Mouse (Mus musculus) cerebellum, adult 2 months (tissue): ENCODE data around the gene Gm20518. TPM values are rescaled to one million over a fixed set of nuclear protein-coding genes. Genes with fewer than 3 reads are reported as not detected.

ENCODE experiments used
- DNase-seq, 2 experiments: peaks; one replicate each; pipeline ENCODE4 v3.0.0; 2021
- H3K27ac ChIP-seq: fragments of 200-500 bp; 2 replicates; pipeline ENCODE4 v1.5.1; 2012; ENCODE audit warnings: low read length, control low read depth, inconsistent platforms; ENCODE audit not compliant: insufficient read depth
- H3K27me3 ChIP-seq: fragments of 200-500 bp; 2 replicates; pipeline ENCODE4 v1.6.1; 2012; ENCODE audit warnings: inconsistent platforms, mild to moderate bottlenecking, low read length, moderate library complexity; ENCODE audit not compliant: control insufficient read depth, insufficient read depth
- H3K4me1 ChIP-seq: fragments of 200-500 bp; 2 replicates; pipeline ENCODE4 v1.6.1; 2011; ENCODE audit warnings: low read length; ENCODE audit not compliant: control insufficient read depth, insufficient read depth
- H3K4me3 ChIP-seq: fragments of 200-500 bp; replicated peaks from 2 replicates; pipeline ENCODE3; 2011; ENCODE audit warnings: mild to moderate bottlenecking, low read depth, low read length, control low read depth; ENCODE audit not compliant: insufficient read depth
- CTCF ChIP-seq: fragments of 200-500 bp; IDR thresholded peaks from 2 replicates; pipeline ENCODE4 v1.5.1; 2011; ENCODE audit warnings: low read depth, mild to moderate bottlenecking, control low read depth, low read length, moderate library complexity, borderline replicate concordance; ENCODE audit not compliant: insufficient read depth
- POLR2A ChIP-seq: fragments of 200-500 bp; IDR thresholded peaks from 2 replicates; pipeline ENCODE4 v1.6.1; 2011; ENCODE audit warnings: low read length, control low read depth, borderline replicate concordance; ENCODE audit not compliant: insufficient read depth
- WGBS: fragments of 180-500 bp; shearing (Covaris S2); methylation state at CpG from one replicate; pipeline ENCODE4 v1.1.7; 2018; 5-methylcytosine and 5-hydroxymethylcytosine counted together
- polyA plus RNA-seq: library from polyadenylated mRNA; depleted of rRNA; stranded (reverse); fragments of >200 nt; gene quantifications from 2 replicates; pipeline ENCODE4 v1.2.3, GENCODE M21; 2012

Gm20518 gene
- polyA plus RNA-seq, 1 experiment, result 9.1 TPM

DNA sequence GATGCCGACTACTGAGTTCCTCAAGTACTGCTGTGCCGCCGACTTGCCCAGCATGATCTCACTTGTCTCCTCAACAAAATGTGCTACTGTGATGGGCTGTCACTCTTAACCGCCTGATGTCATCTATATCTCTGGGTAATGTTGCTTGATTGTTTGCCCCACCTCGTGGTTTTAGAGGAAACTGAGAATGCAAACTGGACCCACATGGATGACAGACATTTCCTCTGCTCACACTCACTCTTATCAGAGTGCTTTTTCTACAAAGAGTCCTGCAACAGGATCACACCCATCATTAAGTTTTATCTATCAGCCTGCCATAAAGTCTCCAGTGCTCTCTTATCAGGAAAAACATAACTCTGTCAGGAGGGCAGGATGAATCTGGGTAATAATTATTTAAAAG lies 20.2 kb downstream of the Gm20518 start:
- peaks cover 25% of the 10 kb centered on the region for H3K4me1 ChIP-seq
- no peak overlapping the region for H3K4me3 ChIP-seq
- WGBS, result 82% methylated on average over 5 of the region's 5 CpGs
- no peak overlapping the region for H3K27ac ChIP-seq
- TF ChIP-seq CTCF (no peak), POLR2A (no peak)
- DNase-seq, result no peak
- no peaks in the 10 kb centered on the region for H3K27me3 ChIP-seq

DNA sequence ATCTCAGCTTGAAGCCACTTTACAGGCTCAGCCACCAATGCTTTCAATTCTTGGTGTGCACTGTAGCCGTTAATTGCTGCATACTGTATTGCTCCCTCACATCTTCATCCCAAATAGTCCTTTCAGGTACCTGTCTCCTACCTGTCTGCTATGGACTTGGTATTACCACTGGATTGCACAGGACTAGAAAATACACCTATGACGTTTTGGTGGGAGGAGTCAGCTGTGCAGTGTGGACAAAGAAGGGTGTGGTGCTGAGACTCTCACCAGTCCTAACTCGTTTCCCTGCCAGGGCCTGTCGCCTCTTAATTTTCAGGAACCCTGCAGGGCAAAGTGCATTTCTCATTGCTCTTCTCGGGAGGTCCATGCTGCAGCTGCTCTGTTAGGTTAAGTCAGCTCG lies 25.7 kb downstream of the Gm20518 start:
- Histone ChIP-seq H3K27ac (no peak overlapping the region), H3K4me3 (no peak overlapping the region), H3K27me3 (no peaks in the 10 kb centered on the region), H3K4me1 (peaks cover 17% of the 10 kb centered on the region)
- TF ChIP-seq POLR2A (no peak), CTCF (no peak)
- 11% methylated on average over 6 of the region's 6 CpGs for WGBS
- peak in 1 of 2 experiments; percentile 44 for DNase-seq

DNA sequence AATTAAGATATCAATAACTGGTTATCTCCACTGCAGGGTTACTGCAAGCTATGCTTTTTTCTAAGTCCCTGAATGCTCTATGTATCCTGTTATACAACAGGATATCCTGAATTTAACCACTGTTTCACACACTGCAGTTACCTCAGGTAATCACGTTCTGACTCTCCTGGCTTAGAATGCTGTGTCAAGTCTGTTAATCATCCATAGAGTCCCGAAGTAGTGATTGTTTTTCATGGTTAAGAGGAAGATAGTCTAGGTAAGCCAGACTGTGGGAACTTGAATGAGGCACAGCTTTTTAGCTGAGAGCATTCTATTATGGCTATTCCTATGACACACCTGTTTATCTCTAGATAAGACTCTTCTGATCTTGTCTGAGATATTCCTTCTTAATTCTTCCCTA lies 26.2 kb downstream of the Gm20518 start:
- TF ChIP-seq CTCF (no peak), POLR2A (no peak)
- 53% methylated on average over 2 of the region's 2 CpGs for WGBS
- no peak for DNase-seq

DNA sequence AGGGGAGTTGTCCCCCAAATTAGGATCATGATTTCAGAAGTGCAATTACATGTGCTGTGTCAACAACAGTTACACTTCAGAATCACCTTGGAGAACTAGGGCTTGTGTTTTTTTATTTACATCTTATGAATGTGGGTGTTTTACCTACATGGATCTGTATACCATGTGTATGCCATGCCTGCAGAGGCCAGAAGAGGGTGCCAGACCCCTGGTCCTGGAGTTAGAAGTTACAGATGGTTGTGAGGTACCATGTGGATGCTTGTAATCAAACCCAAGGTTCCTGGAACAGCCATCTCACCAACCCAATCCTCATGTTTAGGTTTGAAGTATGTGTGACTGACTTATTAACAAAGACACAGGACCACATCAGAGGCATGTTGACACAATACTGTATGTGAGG lies 32.9 kb downstream of the Gm20518 start:
- no peaks in the 10 kb centered on the region for H3K27me3 ChIP-seq
- TF ChIP-seq CTCF (peak; percentile 73), POLR2A (no peak)

More for the DNA sequence above, 26.2 kb downstream of the Gm20518 start:
- Histone ChIP-seq H3K4me3 (no peak overlapping the region), H3K4me1 (peaks cover 17% of the 10 kb centered on the region), H3K27ac (no peak overlapping the region), H3K27me3 (no peaks in the 10 kb centered on the region)

DNA sequence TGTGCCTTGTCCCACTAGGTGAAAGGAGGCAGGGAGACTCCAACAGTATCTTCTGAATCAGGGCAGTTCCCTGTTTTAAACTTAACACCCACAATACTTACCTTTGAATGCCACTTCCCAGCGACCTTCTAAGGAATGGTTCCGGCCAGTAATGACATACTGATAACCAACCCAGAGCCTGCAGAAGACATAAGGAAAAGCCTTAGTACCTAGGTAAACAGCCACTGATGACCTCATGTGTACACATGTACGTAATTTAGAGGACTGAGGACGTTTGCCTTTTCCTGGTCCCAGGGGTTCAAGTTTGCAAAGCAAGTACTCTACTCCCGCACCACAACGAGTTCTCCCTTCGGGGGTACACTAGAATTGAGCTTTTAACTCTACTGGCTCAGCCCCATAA lies 34.3 kb downstream of the Gm20518 start:
- DNase-seq, result no peak
- H3K27ac ChIP-seq, result no peak overlapping the region
- 88% methylated on average over 7 of the region's 7 CpGs for WGBS
- no peak overlapping the region for H3K4me3 ChIP-seq
- H3K4me1 ChIP-seq, result peaks cover 25% of the 10 kb centered on the region
- TF ChIP-seq CTCF, result no peak
- TF ChIP-seq POLR2A, result no peak
- no peaks in the 10 kb centered on the region for H3K27me3 ChIP-seq

More for the DNA sequence above, 32.9 kb downstream of the Gm20518 start:
- Histone ChIP-seq H3K4me3 (no peak overlapping the region), H3K4me1 (peaks cover 14% of the 10 kb centered on the region), H3K27ac (no peak overlapping the region)
- peak in 1 of 2 experiments; percentile 40 for DNase-seq

DNA sequence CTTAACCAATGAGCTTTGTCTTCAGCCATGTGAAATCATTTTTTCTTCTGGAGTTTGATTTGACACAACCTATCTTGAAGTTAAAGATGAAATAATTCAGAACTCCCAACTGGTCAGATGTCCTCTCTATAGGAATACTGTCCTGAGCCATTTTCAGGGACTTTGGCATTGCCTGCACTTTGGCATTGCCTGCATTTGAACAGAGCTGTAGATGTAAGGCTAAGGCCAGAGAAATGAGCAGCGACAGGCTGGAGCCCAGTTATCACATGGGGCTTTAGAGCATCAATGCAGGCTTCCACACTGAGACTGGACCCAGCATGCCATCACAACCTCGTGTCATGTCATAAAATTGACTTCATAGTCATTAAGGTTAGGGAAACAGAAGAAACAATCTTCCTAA lies 38.2 kb downstream of the Gm20518 start:
- Histone ChIP-seq H3K4me3 (no peak overlapping the region), H3K27ac (peak overlapping the region; percentile 75), H3K4me1 (peaks cover 43% of the 10 kb centered on the region), H3K27me3 (no peaks in the 10 kb centered on the region)
- 15% methylated on average over 2 of the region's 2 CpGs for WGBS
- TF ChIP-seq POLR2A, result no peak
- no peak for TF ChIP-seq CTCF
- DNase-seq, result peak in 1 of 2 experiments; percentile 51

DNA sequence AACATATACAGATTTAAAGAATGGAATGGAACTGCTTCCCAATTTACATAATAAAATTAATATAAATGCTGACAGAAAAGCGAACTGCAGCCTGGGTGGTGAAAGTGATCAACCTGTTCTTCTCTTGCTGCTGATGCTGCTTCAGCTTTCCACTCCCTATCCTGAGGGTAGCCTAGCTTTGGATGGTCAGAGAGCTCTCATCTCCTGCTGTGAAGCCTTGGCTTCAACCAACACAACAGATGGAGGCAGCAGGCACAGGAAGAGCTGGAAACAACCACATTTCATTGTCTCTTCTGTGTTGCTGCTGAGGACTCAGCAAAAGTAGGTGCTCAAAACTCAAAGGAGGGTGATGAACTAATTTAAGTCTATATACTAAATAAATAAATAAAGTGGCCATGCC lies 39.6 kb downstream of the Gm20518 start:
- TF ChIP-seq CTCF (no peak), POLR2A (peak; percentile 34; the same call in 1 of the 2 replicates)

DNA sequence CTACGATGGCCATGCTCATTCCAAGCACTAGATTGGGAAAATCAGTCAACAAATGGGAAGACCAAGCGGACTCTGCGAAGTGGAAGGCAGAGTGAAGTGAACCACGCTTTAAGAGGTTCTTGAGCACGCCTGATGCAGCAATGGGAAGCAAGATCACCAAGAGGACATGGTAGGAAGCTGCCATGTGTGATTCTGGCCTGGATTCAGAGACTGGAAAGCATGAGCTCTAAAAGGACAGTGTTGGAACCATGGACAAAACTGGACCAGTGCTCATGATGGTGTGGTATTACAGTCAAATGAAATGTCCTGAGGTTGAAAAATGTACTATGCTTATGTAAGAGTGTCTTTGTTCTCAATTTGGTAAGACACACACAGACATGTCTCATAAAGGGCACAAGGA lies 40.1 kb downstream of the Gm20518 start:
- H3K27ac ChIP-seq, result peak overlapping the region; percentile 91
- 30% methylated on average over 5 of the region's 5 CpGs for WGBS

More for the DNA sequence above, 39.6 kb downstream of the Gm20518 start:
- H3K27me3 ChIP-seq, result no peaks in the 10 kb centered on the region
- H3K4me3 ChIP-seq, result no peak overlapping the region
- WGBS, result 3% methylated on average over 1 of the region's 1 CpGs
- DNase-seq, result peak; percentile 89 to 97
- peaks cover 39% of the 10 kb centered on the region for H3K4me1 ChIP-seq
- no peak overlapping the region; the same call in 1 of the 2 replicates for H3K27ac ChIP-seq

More for the DNA sequence above, 40.1 kb downstream of the Gm20518 start:
- TF ChIP-seq CTCF, result no peak
- no peak for TF ChIP-seq POLR2A
- Histone ChIP-seq H3K4me1 (peaks cover 39% of the 10 kb centered on the region), H3K4me3 (no peak overlapping the region), H3K27me3 (no peaks in the 10 kb centered on the region)
- peak in 1 of 2 experiments; percentile 54 for DNase-seq
